Mouse (Mus musculus) midbrain, postnatal 0 days (tissue): ENCODE data around the gene Cep68. TPM values are rescaled to one million over a fixed set of nuclear protein-coding genes. Genes with fewer than 3 reads are reported as not detected.

Experiments
- ATAC-seq: fragments of 200-750 bp; cut with Nextera tagmentation; 2 replicates; pipeline ENCODE4 v1.8.0; 2017; ENCODE audit warnings: moderate number of reproducible peaks, mild to moderate bottlenecking, moderate TSS enrichment, moderate library complexity; ENCODE audit not compliant: low FRiP score
- DNase-seq: peaks from one replicate; pipeline ENCODE4 v3.0.0-alpha.2; 2015; ENCODE audit warnings: low spot score
- H3K27ac ChIP-seq: fragments of 300-500 bp; sonication (generic); 2 replicates; pipeline ENCODE4 v1.5.1; 2014; ENCODE audit warnings: low read depth, mild to moderate bottlenecking, low read length, mixed read lengths
- H3K27me3 ChIP-seq: fragments of 300-500 bp; sonication (generic); 2 replicates; pipeline ENCODE4 v1.6.1; 2014; ENCODE audit warnings: low read length, control low read depth, mixed read lengths; ENCODE audit not compliant: insufficient read depth
- H3K36me3 ChIP-seq: fragments of 300-500 bp; sonication (generic); 2 replicates; pipeline ENCODE4 v1.6.1; 2014; ENCODE audit warnings: low read length, control low read depth, mixed read lengths; ENCODE audit not compliant: insufficient read depth
- H3K4me1 ChIP-seq: fragments of 300-500 bp; sonication (generic); 2 replicates; pipeline ENCODE4 v1.6.1; 2014; ENCODE audit warnings: mild to moderate bottlenecking, control low read depth, antibody characterized with exemption, low read length, mixed read lengths; ENCODE audit not compliant: insufficient read depth
- H3K4me2 ChIP-seq: fragments of 300-500 bp; sonication (generic); 2 replicates; pipeline ENCODE4 v1.6.1; 2014; ENCODE audit warnings: low read depth, mild to moderate bottlenecking, low read length, mixed read lengths; ENCODE audit not compliant: poor library complexity, severe bottlenecking
- H3K4me3 ChIP-seq: fragments of 300-500 bp; sonication (generic); 2 replicates; pipeline ENCODE4 v1.5.1; 2014; ENCODE audit warnings: low read depth, mild to moderate bottlenecking, low read length, moderate library complexity
- H3K9ac ChIP-seq: fragments of 300-500 bp; sonication (generic); replicated peaks from 2 replicates; pipeline ENCODE4 v1.6.1; 2014; ENCODE audit warnings: mild to moderate bottlenecking, low read length, moderate library complexity, mixed read lengths; ENCODE audit not compliant: poor library complexity, severe bottlenecking
- H3K9me3 ChIP-seq: fragments of 300-500 bp; sonication (generic); 2 replicates; pipeline ENCODE4 v1.6.1; 2016; ENCODE audit warnings: low read length, control low read depth
- CTCF ChIP-seq: IDR thresholded peaks from 2 replicates; pipeline ENCODE4 v1.5.1; 2016; ENCODE audit warnings: antibody characterized with exemption, mild to moderate bottlenecking
- WGBS: fragments of 180-500 bp; shearing (Covaris S2); extraction: QIAGEN DNeasy Blood & Tissue Kit; methylation state at CpG from one replicate; pipeline ENCODE4 v1.1.7; 2014; 5-methylcytosine and 5-hydroxymethylcytosine counted together
- polyA plus RNA-seq: library from polyadenylated mRNA; unstranded; fragments of >200 nt; fragmentation: Nextera tagmentation; extraction: Ambion mirVana; gene quantifications from 2 replicates; pipeline ENCODE4 v1.2.1, GENCODE M21; 2015
- total RNA-seq: library from RNA; depleted of rRNA; stranded (reverse); fragments of >200 nt; gene quantifications from 2 replicates; pipeline ENCODE4 v1.2.3, GENCODE M21; 2014

Cep68 gene
- total and polyA plus RNA-seq, 2 experiments from 2014 or later, result 21.1 to 45.5 TPM

DNA sequence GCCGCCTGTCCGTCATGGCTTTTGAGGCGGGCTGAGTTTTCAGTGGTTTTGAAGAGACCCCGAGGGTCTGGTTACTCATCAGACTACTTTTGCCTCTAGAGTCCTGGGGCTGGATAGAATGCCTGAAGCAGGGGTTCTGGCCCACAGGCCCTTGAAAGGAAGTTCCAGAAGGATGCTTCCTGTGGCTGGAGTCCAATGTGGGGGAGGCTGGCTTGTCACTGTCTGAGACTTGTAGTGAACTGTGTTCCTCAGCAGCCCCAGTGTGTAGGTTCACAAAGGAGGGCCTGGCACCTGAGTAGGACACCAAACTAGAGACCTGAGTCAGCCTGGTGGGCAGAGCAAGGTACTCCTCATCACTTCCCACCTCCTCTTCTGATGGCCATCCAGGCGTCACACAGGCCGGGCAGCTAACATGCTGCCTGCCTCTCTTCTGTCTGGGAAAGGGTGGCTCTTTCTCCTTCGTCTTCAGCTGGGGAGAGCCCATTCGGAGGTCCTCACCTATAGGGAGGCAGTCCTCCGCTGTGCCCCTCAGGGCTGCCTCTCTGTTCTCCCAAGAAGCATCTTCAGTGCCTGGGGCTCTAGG lies 9.9 kb downstream of the Cep68 start:
- peaks cover 37% of the 10 kb centered on the region for H3K36me3 ChIP-seq
- TF ChIP-seq CTCF, result no peak
- H3K4me2 ChIP-seq, result no peak overlapping the region
- ATAC-seq (no peak), DNase-seq (no peak)
- 90% methylated on average over 9 of the region's 9 CpGs for WGBS
- no peaks in the 10 kb centered on the region for H3K9me3 ChIP-seq
- no peak overlapping the region for H3K27ac ChIP-seq
- H3K9ac ChIP-seq, result no peak overlapping the region
- H3K4me3 ChIP-seq, result no peak overlapping the region
- no peaks in the 10 kb centered on the region for H3K27me3 ChIP-seq
- H3K4me1 ChIP-seq, result no peaks in the 10 kb centered on the region

DNA sequence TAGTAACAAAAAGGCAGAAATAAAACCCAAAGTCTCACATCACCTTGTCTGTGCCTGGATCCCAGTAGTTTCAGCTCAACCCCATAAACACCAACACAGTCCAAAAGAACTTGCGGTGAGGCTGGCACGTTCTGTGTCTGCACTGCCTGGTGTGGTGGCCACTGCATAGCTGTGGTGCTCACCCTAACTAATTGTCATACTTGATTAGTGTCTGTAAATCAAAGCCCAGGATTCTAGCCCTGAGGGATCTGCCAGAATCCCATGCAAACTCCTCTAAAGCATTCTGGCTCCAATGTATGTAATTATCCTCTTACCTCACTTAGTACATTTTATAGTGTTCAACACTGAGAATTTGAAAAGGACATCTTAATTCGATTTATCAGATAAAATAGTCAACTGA lies 11.3 kb downstream of the Cep68 start:
- ATAC-seq (no peak), DNase-seq (no peak)
- no peak overlapping the region for H3K9ac ChIP-seq
- no peaks in the 10 kb centered on the region for H3K27me3 ChIP-seq
- no peaks in the 10 kb centered on the region for H3K9me3 ChIP-seq
- H3K4me1 ChIP-seq, result no peaks in the 10 kb centered on the region
- TF ChIP-seq CTCF, result no peak
- H3K4me3 ChIP-seq, result no peak overlapping the region
- peaks cover 42% of the 10 kb centered on the region for H3K36me3 ChIP-seq
- H3K27ac ChIP-seq, result no peak overlapping the region
- H3K4me2 ChIP-seq, result no peak overlapping the region
- 94% methylated on average over 3 of the region's 3 CpGs for WGBS

DNA sequence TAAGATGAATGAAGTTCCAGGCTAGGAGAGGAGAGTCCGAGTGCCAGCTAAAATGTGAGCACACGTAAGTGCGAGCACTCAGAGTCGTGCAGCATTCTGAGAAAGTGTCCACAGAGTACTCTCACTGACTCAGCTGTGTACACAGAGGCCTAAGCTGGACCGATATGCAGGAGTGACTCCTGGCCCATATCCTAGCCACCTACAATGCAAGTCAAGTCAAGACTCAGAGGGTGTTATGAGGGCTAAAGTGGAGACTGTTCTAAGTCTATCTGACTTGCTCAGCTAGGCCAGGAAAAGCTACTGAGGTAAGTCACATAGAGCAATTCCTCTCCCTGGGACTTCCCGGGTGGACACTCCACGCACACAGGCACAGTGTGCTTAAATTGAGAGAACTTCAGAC lies 12.2 kb downstream of the Cep68 start:
- Histone ChIP-seq H3K4me2 (no peak overlapping the region), H3K36me3 (peaks cover 42% of the 10 kb centered on the region), H3K4me3 (no peak overlapping the region), H3K4me1 (no peaks in the 10 kb centered on the region), H3K27me3 (no peaks in the 10 kb centered on the region), H3K27ac (no peak overlapping the region), H3K9me3 (no peaks in the 10 kb centered on the region), H3K9ac (no peak overlapping the region)
- no peak for TF ChIP-seq CTCF
- ATAC-seq (no peak), DNase-seq (no peak)
- 95% methylated on average over 7 of the region's 7 CpGs for WGBS

- Histone ChIP-seq H3K27ac (no peak overlapping the region), H3K4me1 (no peaks in the 10 kb centered on the region), H3K9me3 (no peaks in the 10 kb centered on the region), H3K4me2 (no peak overlapping the region), H3K4me3 (no peak overlapping the region), H3K36me3 (peaks cover 40% of the 10 kb centered on the region), H3K27me3 (no peaks in the 10 kb centered on the region), H3K9ac (no peak overlapping the region)
- DNase-seq, result peak; percentile 30
- TF ChIP-seq CTCF, result peak; percentile 30; the same call in 1 of the 2 replicates
- ATAC-seq, result no peak
- WGBS, result 67% methylated on average over 3 of the region's 3 CpGs
Observed at GRCm38 (mm10) chr11:20234233-20234632, 15.0 kb downstream of the Cep68 start.

DNA sequence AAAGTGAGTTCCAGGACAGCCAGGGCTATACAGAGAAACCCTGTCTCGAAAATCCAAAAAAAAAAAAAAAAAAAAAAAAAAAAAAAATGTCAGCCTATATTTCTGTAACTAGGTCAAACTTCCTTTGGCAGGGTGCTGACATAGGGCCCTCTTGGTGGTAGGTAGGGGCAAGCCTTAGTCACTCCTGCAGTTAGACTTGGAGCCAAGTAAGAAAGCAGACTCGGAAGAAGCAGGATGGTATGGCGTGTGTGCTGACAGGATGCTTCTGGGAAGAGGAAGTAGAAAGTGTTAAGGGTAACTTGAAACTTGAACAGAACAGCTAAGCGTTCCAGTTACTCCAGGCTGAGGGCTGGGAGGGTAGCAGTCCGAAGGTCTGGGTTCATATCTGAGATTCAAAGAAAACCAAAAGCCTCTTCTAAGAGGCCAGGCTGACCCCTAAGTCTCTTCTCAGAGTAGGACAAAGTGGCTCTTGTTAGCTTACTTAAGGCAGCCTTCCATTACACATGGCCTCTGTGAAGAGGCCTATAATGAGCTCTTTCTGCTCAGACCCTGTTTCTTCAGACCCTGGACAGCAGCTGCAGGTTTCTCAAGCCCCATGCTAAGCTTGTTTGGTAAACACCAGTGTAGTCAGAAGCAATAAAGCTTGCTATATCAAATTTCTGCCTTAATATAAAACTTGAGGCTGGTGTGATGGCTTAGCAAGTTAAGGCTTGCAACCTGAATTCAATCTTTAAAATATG lies 17.0 kb downstream of the Cep68 start:
- peak; percentile 14 for DNase-seq

DNA sequence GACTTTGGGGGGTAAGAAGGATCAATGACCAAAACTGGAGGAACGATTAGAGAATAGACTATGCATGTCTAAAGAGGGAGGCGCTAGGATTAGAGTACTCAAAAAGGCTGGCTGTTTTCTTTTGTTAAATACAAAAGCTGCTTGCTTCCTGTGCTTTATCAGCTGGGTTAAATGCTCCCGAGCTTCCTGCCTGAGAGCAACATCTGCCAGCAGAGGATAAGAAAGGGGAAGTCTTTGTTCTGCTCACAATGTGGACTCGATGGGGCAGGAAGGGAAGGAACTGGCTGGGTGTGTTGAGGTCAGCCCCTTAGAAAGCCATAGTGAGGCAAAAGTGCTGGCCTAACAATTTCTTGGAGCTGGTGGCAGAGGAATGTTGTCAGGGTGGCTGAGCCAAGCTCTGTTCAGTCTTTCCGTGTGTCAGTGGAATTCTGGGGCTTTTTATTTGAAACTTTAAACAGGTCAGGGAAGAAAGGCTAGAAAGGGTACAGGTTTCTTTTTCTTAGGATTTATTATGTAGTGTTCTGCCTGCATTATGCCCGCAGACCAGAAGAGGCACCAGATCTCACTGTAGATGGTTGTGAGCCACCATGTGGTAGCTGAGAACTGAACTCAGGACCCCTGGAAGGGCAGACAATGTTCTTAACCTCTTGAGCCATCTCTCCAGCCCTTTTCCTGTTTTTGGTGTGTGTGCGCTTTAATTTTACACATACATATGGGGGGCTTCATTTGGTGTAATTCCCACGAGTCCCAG lies 17.9 kb downstream of the Cep68 start:
- no peaks in the 10 kb centered on the region for H3K4me1 ChIP-seq
- H3K27ac ChIP-seq, result peak overlapping the region; percentile 1; the same call in 1 of the 2 replicates
- H3K36me3 ChIP-seq, result peaks cover 33% of the 10 kb centered on the region
- H3K9me3 ChIP-seq, result no peaks in the 10 kb centered on the region
- no peak overlapping the region for H3K4me3 ChIP-seq
- ATAC-seq, result no peak; the same call in 1 of the 2 replicates
- H3K9ac ChIP-seq, result no peak overlapping the region
- TF ChIP-seq CTCF, result peak; percentile 45
- H3K27me3 ChIP-seq, result no peaks in the 10 kb centered on the region
- 33% methylated on average over 8 of the region's 8 CpGs for WGBS
- DNase-seq, result peak; percentile 19
- no peak overlapping the region for H3K4me2 ChIP-seq

More for the DNA sequence above, 17.0 kb downstream of the Cep68 start:
- no peak overlapping the region for H3K27ac ChIP-seq
- H3K9me3 ChIP-seq, result no peaks in the 10 kb centered on the region
- H3K36me3 ChIP-seq, result peaks cover 37% of the 10 kb centered on the region
- no peak overlapping the region for H3K4me3 ChIP-seq
- no peaks in the 10 kb centered on the region for H3K4me1 ChIP-seq
- H3K27me3 ChIP-seq, result no peaks in the 10 kb centered on the region
- WGBS, result 93% methylated on average over 4 of the region's 5 CpGs
- no peak overlapping the region for H3K4me2 ChIP-seq
- H3K9ac ChIP-seq, result no peak overlapping the region
- no peak for ATAC-seq
- no peak for TF ChIP-seq CTCF
